In genomic region chr16:76409355-76409722, GRCm38 (mm10) we compare ENCODE assay signal across 16 mouse cellular contexts. TPM values are rescaled to one million over a fixed set of nuclear protein-coding genes. Genes with fewer than 3 reads are reported as not detected.
DNase-seq lines count a peak whose midpoint lies in the region; ATAC-seq lines count a peak whose summit lies in the region.
"Had no signal": no experiment of that assay in that cellular context is flagged by ENCODE, and none has a peak within 500 bp of the region (broad histone marks: within the 10 kb centered on the region; RNA-seq: fewer than 3 reads in every experiment).

No protein-coding gene starts in this region.

- peak; percentile 31 for DNase-seq in adrenal gland, adult 2 months
- DNase-seq in adrenal gland, adult 18-20 months (ENCODE audit: low spot score in 2 of 2): no peak
- peak; percentile 80 for DNase-seq in 3134 (ENCODE audit: extremely low read depth, insufficient read length, low spot score)
- peak; percentile 66 for DNase-seq in NIH3T3 (ENCODE audit: low read depth)
- DNase-seq in gastrocnemius, adult 18-20 months (ENCODE audit: low spot score): no peak
- no peak for DNase-seq in right cerebral cortex, postnatal 4 days
- DNase-seq in urinary bladder, postnatal 14 days (ENCODE audit: low spot score): no peak
- DNase-seq: adrenal gland, postnatal 36 days; cerebellum, adult 9-10 months; kidney, postnatal 4 days; layer of hippocampus, adult 9-11 months; liver, embryonic 13.5 days; right cerebral cortex, adult 18-20 months; thymus, postnatal 25 days had no signal

- ATAC-seq in inflammation-experienced regulatory T-cells, adult 6 months: peak; percentile 10
- ATAC-seq: activated CD4-positive, CD25-positive, alpha-beta regulatory T cell, adult 4 months had no signal

RNA-seq across cellular contexts. Expression of gene Nrip1, which starts 35.7 kb away (rescaled TPM):
- total RNA-seq in adrenal gland, adult 2 months (2021): 10 to 100 TPM; 80.3 to 95.3 TPM
- polyA plus RNA-seq in adrenal gland, adult 2 months (2012; rRNA removed): 7.6 and 7.7 TPM in 2 replicates
- 10 to 100 TPM; 75.5 to 93.1 TPM for total RNA-seq in adrenal gland, adult 18-20 months (2021)
- 10 to 100 TPM; 26.2 to 66.5 (median 54.1) TPM for polyA plus RNA-seq in inflammation-experienced regulatory T-cells, adult 6 months (2017; shearing (Covaris generic))
- total RNA-seq in gastrocnemius, adult 18-20 months (2021): 10 to 100 TPM; 32.8 to 45.6 TPM

Comparison
In these comparisons a context has a peak if more than half of its experiments do, and no peak if none do; other contexts are left out.
1. DNase-seq: peak in adrenal gland, adult 2 months (single experiment), 3134 (single experiment) and NIH3T3 (single experiment); none in adrenal gland, adult 18-20 months (0 of 2), gastrocnemius, adult 18-20 months (single experiment), right cerebral cortex, postnatal 4 days (single experiment) and urinary bladder, postnatal 14 days (single experiment).